Mouse (Mus musculus): Measurements from ENCODE around the gene Inpp4b. TPM values are rescaled to one million over a fixed set of nuclear protein-coding genes. Genes with fewer than 3 reads are reported as not detected.

The Inpp4b gene
- 27.3 TPM for polyA plus RNA-seq (2014; fragmentation: Illumina TruSeq; extraction: RNeasy Lipid Tissue Mini Kit (QIAGEN cat#74804); ENCODE audit: low read depth, low replicate concordance)

GRCm38 (mm10) chr8:81342236-81342998 is at the start of gene Inpp4b:
Gene Inpp4b, plus strand, starts transcription at chr8:81342556.

